Mouse (Mus musculus): ENCODE results near the gene Pih1d2. TPM values are rescaled to one million over a fixed set of nuclear protein-coding genes. Genes with fewer than 3 reads are reported as not detected.
"Not testable (repeated sequence)": the region's sequence is repeated elsewhere in the genome, so short reads cannot be mapped to it uniquely, and the experiment has no call there.

Pih1d2 gene
- total and polyA plus RNA-seq, 3 experiments: 0.39 to 3.7 (median 2.5) TPM

DNA sequence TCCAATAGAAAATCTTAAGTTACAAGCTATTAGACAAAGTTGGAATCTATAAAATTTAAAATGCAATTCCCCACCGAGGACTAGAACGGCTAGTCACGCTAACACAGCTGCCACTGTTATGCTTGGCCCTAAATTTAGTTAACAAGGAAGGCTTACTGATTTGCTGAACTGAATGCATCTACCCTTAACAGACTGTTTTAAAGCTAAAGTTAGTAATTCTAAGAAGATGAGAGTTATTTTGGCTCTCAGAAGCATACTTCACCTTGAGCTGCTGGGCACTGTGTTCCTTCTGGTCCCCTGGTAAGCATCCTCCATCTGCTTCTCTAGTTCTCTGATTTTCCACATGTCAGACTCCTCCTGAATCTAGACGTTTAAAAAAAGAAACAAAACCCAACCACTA is 5.0 kb upstream of the Pih1d2 start:
- DNase-seq (ENCODE audit: low spot score) (no peak), ATAC-seq (ENCODE audit: extremely low read depth, insufficient number of reproducible peaks, low FRiP score, poor library complexity, severe bottlenecking) (no peak)
- TF ChIP-seq POLR2AphosphoS5 (IDR thresholded peaks at IDR 0.05; ENCODE audit: insufficient replicate concordance, low read depth, low read length) (no peak), CTCF (IDR thresholded peaks at IDR 0.05; ENCODE audit: low read depth, low read length) (no peak), GATA2 (IDR thresholded peaks at IDR 0.05; ENCODE audit: borderline replicate concordance, low read depth, low read length) (no peak), TAL1 (conservative IDR thresholded peaks at IDR 0.05; ENCODE audit: low read depth, low read length) (no peak), GATA1 (IDR thresholded peaks at IDR 0.05; ENCODE audit: borderline replicate concordance, low read length) (no peak)
- Histone ChIP-seq H3K27me3 (ENCODE audit: insufficient read depth, low read length) (no peaks in the 10 kb centered on the region), H3K4me1 (ENCODE audit: insufficient read depth, low read depth, low read length) (peaks cover 27% of the 10 kb centered on the region), H3K9me3 (replicated peaks) (no peaks in the 10 kb centered on the region), H3K4me3 (ENCODE audit: low read depth, low read length) (no peak overlapping the region), H3K36me3 (replicated peaks) (peaks cover 76% of the 10 kb centered on the region)

- H3K4me1 ChIP-seq (ENCODE audit: insufficient read depth, low read depth, low read length): peaks cover 35% of the 10 kb centered on the region
- TF ChIP-seq GATA1 (IDR thresholded peaks at IDR 0.05; ENCODE audit: borderline replicate concordance, low read length) (no peak), GATA2 (IDR thresholded peaks at IDR 0.05; ENCODE audit: borderline replicate concordance, low read depth, low read length) (no peak), CTCF (IDR thresholded peaks at IDR 0.05; ENCODE audit: low read depth, low read length) (no peak), TAL1 (conservative IDR thresholded peaks at IDR 0.05; ENCODE audit: low read depth, low read length) (no peak), POLR2AphosphoS5 (IDR thresholded peaks at IDR 0.05; ENCODE audit: insufficient replicate concordance, low read depth, low read length) (no peak)
- H3K4me3 ChIP-seq (ENCODE audit: low read depth, low read length): peak overlapping the region; percentile 93
- H3K27me3 ChIP-seq (ENCODE audit: insufficient read depth, low read length): no peaks in the 10 kb centered on the region
- DNase-seq (ENCODE audit: low spot score): no peak
- no peak for ATAC-seq (ENCODE audit: extremely low read depth, insufficient number of reproducible peaks, low FRiP score, poor library complexity, severe bottlenecking)
- H3K9me3 ChIP-seq (replicated peaks): no peaks in the 10 kb centered on the region
- peaks cover 41% of the 10 kb centered on the region for H3K36me3 ChIP-seq (replicated peaks)
Observed at GRCm38 (mm10) chr9:50616161-50616560, 960 bp upstream of the Pih1d2 start.

DNA sequence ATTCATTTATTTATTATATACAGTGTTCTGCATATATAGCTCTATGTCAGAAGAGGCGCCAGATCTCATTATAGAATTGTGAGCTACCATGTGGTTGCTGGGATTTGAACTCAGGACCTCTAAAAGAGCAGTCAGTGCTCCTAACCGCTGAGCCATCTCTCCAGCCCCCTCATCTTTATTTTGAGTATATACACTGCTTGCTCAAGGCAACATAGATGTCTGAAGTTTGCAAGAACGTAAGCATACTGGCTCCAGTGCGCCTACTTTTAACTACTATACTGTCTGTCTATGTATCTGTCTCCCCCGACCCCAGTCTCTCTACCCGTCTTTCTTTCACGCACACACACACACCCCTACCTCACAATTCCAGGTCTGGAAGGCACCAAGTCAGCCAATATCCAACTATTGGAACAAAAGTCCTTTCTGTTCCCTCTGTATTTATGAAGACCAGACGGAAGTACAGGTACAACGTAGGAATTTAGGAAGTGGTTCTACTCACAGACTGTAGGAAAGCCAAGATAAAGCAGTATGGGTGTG is 741 bp downstream of the Pih1d2 start:
- Histone ChIP-seq H3K36me3 (replicated peaks) (peaks cover 29% of the 10 kb centered on the region), H3K9me3 (replicated peaks) (no peaks in the 10 kb centered on the region), H3K27me3 (ENCODE audit: insufficient read depth, low read length) (no peaks in the 10 kb centered on the region), H3K4me3 (ENCODE audit: low read depth, low read length) (peak overlapping the region; percentile 93), H3K4me1 (ENCODE audit: insufficient read depth, low read depth, low read length) (peaks cover 34% of the 10 kb centered on the region)
- DNase-seq (ENCODE audit: low spot score): no peak
- ATAC-seq (ENCODE audit: extremely low read depth, insufficient number of reproducible peaks, low FRiP score, poor library complexity, severe bottlenecking): no peak
- TF ChIP-seq POLR2AphosphoS5 (IDR thresholded peaks at IDR 0.05; ENCODE audit: insufficient replicate concordance, low read depth, low read length): no peak

DNA sequence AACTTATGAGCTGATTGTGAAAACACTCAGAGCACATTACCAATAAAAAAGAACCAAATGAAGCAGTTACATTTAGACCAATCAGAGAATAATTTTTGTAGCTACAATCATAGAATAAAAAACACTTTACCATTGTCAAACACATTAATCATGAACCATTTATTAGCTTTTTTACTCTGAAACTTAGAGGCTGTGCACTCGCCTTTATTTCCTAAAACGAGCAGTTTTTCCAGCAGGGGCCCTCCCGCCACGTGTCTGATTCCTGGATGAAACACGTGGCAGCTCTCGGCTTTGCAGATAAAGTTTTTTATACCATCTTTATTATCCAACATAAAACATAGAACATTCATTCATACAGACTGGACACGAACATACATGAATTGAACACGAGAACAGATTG is 13.8 kb downstream of the Pih1d2 start:
- not testable (repeated sequence) for ATAC-seq (ENCODE audit: extremely low read depth, insufficient number of reproducible peaks, low FRiP score, poor library complexity, severe bottlenecking); H3K27me3 ChIP-seq (ENCODE audit: insufficient read depth, low read length); H3K4me3 ChIP-seq (ENCODE audit: low read depth, low read length); H3K9me3 ChIP-seq (replicated peaks); DNase-seq (ENCODE audit: low spot score)
- H3K36me3 ChIP-seq (replicated peaks): peaks cover 30% of the 10 kb centered on the region
- peaks cover 10% of the 10 kb centered on the region for H3K4me1 ChIP-seq (ENCODE audit: insufficient read depth, low read depth, low read length)

- peaks cover 41% of the 10 kb centered on the region for H3K36me3 ChIP-seq (replicated peaks)
- no peaks in the 10 kb centered on the region for H3K9me3 ChIP-seq (replicated peaks)
- ATAC-seq (ENCODE audit: extremely low read depth, insufficient number of reproducible peaks, low FRiP score, poor library complexity, severe bottlenecking) (no peak), DNase-seq (ENCODE audit: low spot score) (no peak)
- TF ChIP-seq GATA2 (IDR thresholded peaks at IDR 0.05; ENCODE audit: borderline replicate concordance, low read depth, low read length) (no peak), TAL1 (conservative IDR thresholded peaks at IDR 0.05; ENCODE audit: low read depth, low read length) (no peak), POLR2AphosphoS5 (IDR thresholded peaks at IDR 0.05; ENCODE audit: insufficient replicate concordance, low read depth, low read length) (no peak), CTCF (IDR thresholded peaks at IDR 0.05; ENCODE audit: low read depth, low read length) (no peak), GATA1 (IDR thresholded peaks at IDR 0.05; ENCODE audit: borderline replicate concordance, low read length) (no peak)
- peak overlapping the region; percentile 50; the same call in 1 of the 2 replicates for H3K4me3 ChIP-seq (ENCODE audit: low read depth, low read length)
- H3K27me3 ChIP-seq (ENCODE audit: insufficient read depth, low read length): no peaks in the 10 kb centered on the region
- peaks cover 10% of the 10 kb centered on the region for H3K4me1 ChIP-seq (ENCODE audit: insufficient read depth, low read depth, low read length)
Observed at GRCm38 (mm10) chr9:50632016-50632688, 15.0 kb downstream of the Pih1d2 start.

DNA sequence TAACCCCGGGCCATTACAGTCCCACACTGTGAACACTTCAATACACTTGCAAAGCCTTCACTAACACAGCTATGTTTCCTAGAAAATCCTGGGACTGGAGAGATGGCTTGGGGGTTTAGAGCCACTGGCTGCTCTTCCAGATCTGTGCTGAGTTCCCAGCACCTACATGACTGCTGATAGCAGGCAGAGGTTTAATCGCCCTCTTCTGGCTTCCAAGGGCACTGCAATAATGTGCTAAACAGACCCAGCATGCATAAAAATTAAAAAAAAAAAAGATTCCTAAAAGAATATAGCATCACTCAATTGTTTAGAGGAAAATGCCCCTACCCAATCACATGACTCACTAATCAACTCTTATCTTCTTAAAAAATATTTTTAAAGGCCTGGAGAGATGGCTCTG is 15.9 kb downstream of the Pih1d2 start:
- H3K36me3 ChIP-seq (replicated peaks): peaks cover 49% of the 10 kb centered on the region
- ATAC-seq (ENCODE audit: extremely low read depth, insufficient number of reproducible peaks, low FRiP score, poor library complexity, severe bottlenecking) (no peak), DNase-seq (ENCODE audit: low spot score) (no peak)
- TF ChIP-seq TAL1 (conservative IDR thresholded peaks at IDR 0.05; ENCODE audit: low read depth, low read length) (no peak), GATA1 (IDR thresholded peaks at IDR 0.05; ENCODE audit: borderline replicate concordance, low read length) (no peak), CTCF (IDR thresholded peaks at IDR 0.05; ENCODE audit: low read depth, low read length) (no peak), GATA2 (IDR thresholded peaks at IDR 0.05; ENCODE audit: borderline replicate concordance, low read depth, low read length) (no peak), POLR2AphosphoS5 (IDR thresholded peaks at IDR 0.05; ENCODE audit: insufficient replicate concordance, low read depth, low read length) (no peak)
- no peaks in the 10 kb centered on the region for H3K9me3 ChIP-seq (replicated peaks)
- no peak overlapping the region for H3K4me3 ChIP-seq (ENCODE audit: low read depth, low read length)
- H3K27me3 ChIP-seq (ENCODE audit: insufficient read depth, low read length): no peaks in the 10 kb centered on the region
- H3K4me1 ChIP-seq (ENCODE audit: insufficient read depth, low read depth, low read length): peaks cover 10% of the 10 kb centered on the region

Measured in G1E (cell line).